Mouse (Mus musculus) urinary bladder, postnatal 36 days (tissue): ENCODE results near the gene Rhbdf2.
A peak's percentile ranks its signal among the peaks of the same experiment; 100 is the strongest.

ENCODE experiments used
- DNase-seq, 2 experiments: peaks; one replicate each; pipeline ENCODE4 v3.0.0; 2022; ENCODE audit warnings: low spot score in 2 of 2, mixed read lengths in 1 of 2

The Rhbdf2 gene

GRCm38 (mm10) chr11:116659027-116659621 lies 32.3 kb upstream of the Rhbdf2 start:
- DNase-seq = no peak

- no peak for DNase-seq
Observed at GRCm38 (mm10) chr11:116658238-116658637, 31.4 kb upstream of the Rhbdf2 start.

GRCm38 (mm10) chr11:116657311-116658223 lies 30.7 kb upstream of the Rhbdf2 start:
- peak; percentile 72 to 90 for DNase-seq

- no peak for DNase-seq
Observed at GRCm38 (mm10) chr11:116656348-116657191, 29.8 kb upstream of the Rhbdf2 start.

GRCm38 (mm10) chr11:116654255-116654821 lies 27.5 kb upstream of the Rhbdf2 start, which contains the start of gene Cygb:
Cygb (minus strand) TSS chr11:116654313.
- DNase-seq = no peak

GRCm38 (mm10) chr11:116653709-116654221 lies 26.9 kb upstream of the Rhbdf2 start:
- no peak for DNase-seq

- no peak for DNase-seq
Observed at GRCm38 (mm10) chr11:116653234-116653633, 26.4 kb upstream of the Rhbdf2 start, which contains the start of gene Prcd. Prcd (plus strand) TSS chr11:116653534.

- DNase-seq = no peak
Observed at GRCm38 (mm10) chr11:116652330-116653098, 25.7 kb upstream of the Rhbdf2 start.

- DNase-seq = no peak
Observed at GRCm38 (mm10) chr11:116651339-116651738, 24.5 kb upstream of the Rhbdf2 start.

GRCm38 (mm10) chr11:116650811-116651210 lies 24.0 kb upstream of the Rhbdf2 start:
- no peak for DNase-seq

GRCm38 (mm10) chr11:116649711-116650337 lies 23.0 kb upstream of the Rhbdf2 start:
- no peak for DNase-seq

GRCm38 (mm10) chr11:116648976-116649375 lies 22.2 kb upstream of the Rhbdf2 start:
- no peak for DNase-seq

- DNase-seq = peak in 1 of 2 experiments; percentile 72
Observed at GRCm38 (mm10) chr11:116648213-116648921, 21.5 kb upstream of the Rhbdf2 start.

- DNase-seq = peak in 1 of 2 experiments; percentile 60
Observed at GRCm38 (mm10) chr11:116647340-116647991, 20.6 kb upstream of the Rhbdf2 start.

- DNase-seq = no peak
Observed at GRCm38 (mm10) chr11:116646771-116647170, 20.0 kb upstream of the Rhbdf2 start.

GRCm38 (mm10) chr11:116646136-116646535 lies 19.3 kb upstream of the Rhbdf2 start:
- no peak for DNase-seq

GRCm38 (mm10) chr11:116645446-116646110 lies 18.8 kb upstream of the Rhbdf2 start:
- DNase-seq = no peak
